In the genomic region with DNA sequence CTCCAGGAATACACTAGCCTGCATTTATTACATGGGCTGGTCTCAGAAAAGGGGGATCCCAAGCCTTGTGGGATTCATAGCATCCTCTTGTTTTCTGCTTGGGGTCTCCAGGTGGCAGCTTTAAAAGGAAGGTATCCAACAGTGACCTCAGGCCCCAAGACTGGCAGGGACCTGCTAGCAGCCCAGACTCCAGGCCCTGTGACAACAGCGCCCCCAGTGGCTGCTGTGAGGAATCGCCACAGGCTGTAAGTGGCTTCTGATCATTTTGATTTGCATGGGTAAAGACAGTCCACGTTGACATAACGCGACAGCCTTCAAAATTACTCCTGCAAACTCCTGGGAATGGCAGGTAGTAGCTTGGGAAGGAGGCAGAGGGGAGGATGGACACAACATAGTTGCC, we compare ENCODE assay signal across 9 mouse cellular contexts. TPM values are rescaled to one million over a fixed set of nuclear protein-coding genes. Genes with fewer than 3 reads are reported as not detected.
DNase-seq lines count a peak whose midpoint lies in the region; ATAC-seq and TF ChIP-seq lines count a peak whose summit lies in the region.
"Had no signal": no experiment of that assay in that cellular context is flagged by ENCODE, and none has a peak within 500 bp of the region (broad histone marks: within the 10 kb centered on the region; RNA-seq: fewer than 3 reads in every experiment).

No protein-coding gene starts in this region.

- no peak overlapping the region for H3K4me3 ChIP-seq in heart, embryonic 10.5 days
- no peak overlapping the region for H3K4me3 ChIP-seq in hindbrain, postnatal 0 days (ENCODE audit: low read length)
- no peak overlapping the region for H3K4me3 ChIP-seq in lung, postnatal 0 days (ENCODE audit: low read depth, low read length)
- H3K4me3 ChIP-seq: lung, embryonic 15.5 days had no signal

- intact Hi-C loops in heart, postnatal 10 days (cut with DNase I) = no loop called here

- no peak overlapping the region for H3K4me2 ChIP-seq in hindbrain, postnatal 0 days (ENCODE audit: low read depth, low read length)
- no peak overlapping the region for H3K4me2 ChIP-seq in lung, postnatal 0 days (replicated peaks; ENCODE audit: low read depth, low read length)
- H3K4me2 ChIP-seq: lung, embryonic 15.5 days had no signal

- no peak for TF ChIP-seq EP300 in lung, postnatal 0 days (IDR thresholded peaks at IDR 0.05)

- H3K36me3 ChIP-seq in heart, embryonic 10.5 days = peaks cover 89% of the 10 kb centered on the region
- H3K36me3 ChIP-seq in hindbrain, postnatal 0 days (ENCODE audit: insufficient read depth, low read length) = peaks cover 72% of the 10 kb centered on the region
- H3K36me3 ChIP-seq in lung, postnatal 0 days (ENCODE audit: insufficient read depth, low read length) = peaks cover 27% of the 10 kb centered on the region

- H3K9ac ChIP-seq in hindbrain, postnatal 0 days (replicated peaks; ENCODE audit: low read length) = no peak overlapping the region
- no peak overlapping the region for H3K9ac ChIP-seq in lung, postnatal 0 days (replicated peaks; ENCODE audit: low read depth)
- H3K9ac ChIP-seq: lung, embryonic 15.5 days had no signal

- 0 out of 2 replicates have a peak, but pooled peaks cover 5% of the 10 kb centered on the region for H3K9me3 ChIP-seq in heart, embryonic 10.5 days
- no peaks in the 10 kb centered on the region for H3K9me3 ChIP-seq in hindbrain, postnatal 0 days (ENCODE audit: low read length)
- no peaks in the 10 kb centered on the region for H3K9me3 ChIP-seq in lung, postnatal 0 days (ENCODE audit: low read length)
- H3K9me3 ChIP-seq: lung, embryonic 15.5 days had no signal

- peak; percentile 57 for ATAC-seq in hindbrain, postnatal 0 days
- peak; percentile 50; the same call in 1 of the 2 replicates for ATAC-seq in lung, postnatal 0 days

- DNase-seq in heart, postnatal 10 days = peak; percentile 47 to 73
- DNase-seq in heart, embryonic 10.5 days (ENCODE audit: low spot score) = no peak
- peak; percentile 75 for DNase-seq in CD4-positive, CD25-positive, alpha-beta regulatory T cell, adult 2 months (ENCODE audit: low read depth, low spot score)
- peak; percentile 66 to 80 for DNase-seq in adrenal gland, postnatal 36 days
- peak; percentile 42 for DNase-seq in embryo, embryonic 9.5 days (ENCODE audit: extremely low spot score)
- DNase-seq in hindbrain, postnatal 0 days (ENCODE audit: low spot score) = peak; percentile 80
- DNase-seq in lung, postnatal 0 days (ENCODE audit: low spot score) = peak; percentile 54
- DNase-seq in retina, adult 2 months (ENCODE audit: low read depth, low spot score) = peak; percentile 53

- H3K27me3 ChIP-seq in heart, embryonic 10.5 days (ENCODE audit: insufficient read depth, poor library complexity, severe bottlenecking) = no peaks in the 10 kb centered on the region
- H3K27me3 ChIP-seq in hindbrain, postnatal 0 days (ENCODE audit: insufficient read depth, low read length) = no peaks in the 10 kb centered on the region
- no peaks in the 10 kb centered on the region for H3K27me3 ChIP-seq in lung, postnatal 0 days (replicated peaks; ENCODE audit: insufficient read depth, low read length)
- H3K27me3 ChIP-seq: lung, embryonic 15.5 days had no signal

- H3K4me1 ChIP-seq in heart, embryonic 10.5 days = no peaks in the 10 kb centered on the region
- no peaks in the 10 kb centered on the region for H3K4me1 ChIP-seq in hindbrain, postnatal 0 days (ENCODE audit: insufficient read depth, low read length)
- no peaks in the 10 kb centered on the region for H3K4me1 ChIP-seq in lung, postnatal 0 days (ENCODE audit: insufficient read depth, low read depth, low read length)
- H3K4me1 ChIP-seq: lung, embryonic 15.5 days had no signal

- no peak overlapping the region for H3K27ac ChIP-seq in heart, embryonic 10.5 days
- no peak overlapping the region for H3K27ac ChIP-seq in hindbrain, postnatal 0 days
- no peak overlapping the region for H3K27ac ChIP-seq in lung, postnatal 0 days (ENCODE audit: low read length)
- H3K27ac ChIP-seq: lung, embryonic 15.5 days had no signal

- peak; percentile 96 for TF ChIP-seq CTCF in hindbrain, postnatal 0 days (IDR thresholded peaks at IDR 0.05; ENCODE audit: low read depth)
- TF ChIP-seq CTCF in lung, postnatal 0 days (IDR thresholded peaks at IDR 0.05) = peak; percentile 96

- WGBS in heart, embryonic 10.5 days = 35% methylated on average over 5 of the region's 5 CpGs
- 27% methylated on average over 5 of the region's 5 CpGs for WGBS in hindbrain, postnatal 0 days
- 33% methylated on average over 5 of the region's 5 CpGs for WGBS in lung, postnatal 0 days

RNA-seq across cellular contexts. Expression of a gene that starts 16.8 kb away (rescaled TPM):
- total RNA-seq in heart, postnatal 10 days (2021) = 1 to 10 TPM; 4.4 to 5.5 TPM
- 6.4 and 6.7 TPM in 2 replicates for polyA plus RNA-seq in heart, embryonic 10.5 days (2016; fragmentation: Nextera tagmentation; extraction: Ambion mirVana)
- total RNA-seq in adrenal gland, postnatal 36 days (2021) = 10 to 100 TPM in 1 of 2 experiments, 1 to 10 TPM in 1; 5.7 to 13.6 TPM
- total RNA-seq in hindbrain, postnatal 0 days (2014; rRNA removed) = 1.5 and 4.9 TPM in 2 replicates
- 2.0 and 2.4 TPM in 2 replicates for polyA plus RNA-seq in hindbrain, postnatal 0 days (2015; fragmentation: Nextera tagmentation; extraction: Ambion mirVana)
- polyA plus RNA-seq in lung, postnatal 0 days (2015; fragmentation: Nextera tagmentation; extraction: Ambion mirVana) = 7.8 and 9.1 TPM in 2 replicates

RNA-seq across cellular contexts. Expression of a gene that starts 20.0 kb away (rescaled TPM):
- under 1 TPM in 1 of 2 experiments, not detected in 1; 0.17 TPM for total RNA-seq in heart, postnatal 10 days (2021)
- not detected in 2 replicates for polyA plus RNA-seq in heart, embryonic 10.5 days (2016; fragmentation: Nextera tagmentation; extraction: Ambion mirVana)
- total RNA-seq in adrenal gland, postnatal 36 days (2021) = not detected
- 0.26 TPM in 1 of 2 replicates, not detected in the other for total RNA-seq in hindbrain, postnatal 0 days (2014; rRNA removed)
- polyA plus RNA-seq in hindbrain, postnatal 0 days (2015; fragmentation: Nextera tagmentation; extraction: Ambion mirVana) = 0.57 and 0.73 TPM in 2 replicates
- polyA plus RNA-seq in lung, postnatal 0 days (2015; fragmentation: Nextera tagmentation; extraction: Ambion mirVana) = not detected in 2 replicates
- polyA plus RNA-seq: lung, embryonic 15.5 days had no signal

RNA-seq across cellular contexts. Expression of a gene that starts 42.3 kb away (rescaled TPM):
- total RNA-seq in heart, postnatal 10 days (2021) = 10 to 100 TPM; 25.7 to 27.2 TPM
- 35.0 and 41.7 TPM in 2 replicates for polyA plus RNA-seq in heart, embryonic 10.5 days (2016; fragmentation: Nextera tagmentation; extraction: Ambion mirVana)
- total RNA-seq in adrenal gland, postnatal 36 days (2021) = 10 to 100 TPM; 18.3 to 22.3 TPM
- 98.3 and 109 TPM in 2 replicates for total RNA-seq in hindbrain, postnatal 0 days (2014; rRNA removed)
- polyA plus RNA-seq in hindbrain, postnatal 0 days (2015; fragmentation: Nextera tagmentation; extraction: Ambion mirVana) = 46.0 and 49.6 TPM in 2 replicates
- polyA plus RNA-seq in lung, postnatal 0 days (2015; fragmentation: Nextera tagmentation; extraction: Ambion mirVana) = 29.8 and 31.6 TPM in 2 replicates

RNA-seq across cellular contexts. Expression of a gene that starts 49.6 kb away (rescaled TPM):
- total RNA-seq in heart, postnatal 10 days (2021) = 10 to 100 TPM; 27.1 to 28.3 TPM
- polyA plus RNA-seq in heart, embryonic 10.5 days (2016; fragmentation: Nextera tagmentation; extraction: Ambion mirVana) = 55.2 and 60.1 TPM in 2 replicates
- 10 to 100 TPM; 36.1 to 39.8 TPM for total RNA-seq in adrenal gland, postnatal 36 days (2021)
- total RNA-seq in hindbrain, postnatal 0 days (2014; rRNA removed) = 113 and 140 TPM in 2 replicates
- polyA plus RNA-seq in hindbrain, postnatal 0 days (2015; fragmentation: Nextera tagmentation; extraction: Ambion mirVana) = 92.4 and 96.8 TPM in 2 replicates
- polyA plus RNA-seq in lung, postnatal 0 days (2015; fragmentation: Nextera tagmentation; extraction: Ambion mirVana) = 38.5 and 40.0 TPM in 2 replicates

RNA-seq across cellular contexts. Expression of a gene that starts 57.9 kb away (rescaled TPM):
- total RNA-seq in heart, postnatal 10 days (2021) = 10 to 100 TPM; 19.6 to 22.7 TPM
- polyA plus RNA-seq in heart, embryonic 10.5 days (2016; fragmentation: Nextera tagmentation; extraction: Ambion mirVana) = 7.2 and 8.0 TPM in 2 replicates
- 10 to 100 TPM; 33.9 to 38.4 TPM for total RNA-seq in adrenal gland, postnatal 36 days (2021)
- 45.6 and 50.0 TPM in 2 replicates for total RNA-seq in hindbrain, postnatal 0 days (2014; rRNA removed)
- polyA plus RNA-seq in hindbrain, postnatal 0 days (2015; fragmentation: Nextera tagmentation; extraction: Ambion mirVana) = 5.4 and 5.5 TPM in 2 replicates
- 5.8 and 6.1 TPM in 2 replicates for polyA plus RNA-seq in lung, postnatal 0 days (2015; fragmentation: Nextera tagmentation; extraction: Ambion mirVana)
